Mouse (Mus musculus): ENCODE data around the gene Miga2. TPM values are rescaled to one million over a fixed set of nuclear protein-coding genes. Genes with fewer than 3 reads are reported as not detected.

Gene Miga2
- polyA plus RNA-seq, 1 experiment, result 6.9 TPM

- Histone ChIP-seq H3K4me1 (ENCODE audit: control insufficient read depth, insufficient read depth, low read length) (no peaks in the 10 kb centered on the region), H3K4me3 (ENCODE audit: insufficient read depth, low read length) (no peak overlapping the region), H3K27ac (ENCODE audit: insufficient read depth, low read depth, low read length) (no peak overlapping the region)
- TF ChIP-seq POLR2A (IDR thresholded peaks at IDR 0.05; ENCODE audit: borderline replicate concordance, low read depth, low read length) (no peak), CTCF (IDR thresholded peaks at IDR 0.05; ENCODE audit: low read depth, low read length) (no peak)
Measured at GRCm38 (mm10) chr2:30337179-30337578, 26.9 kb upstream of the Miga2 start.

DNA sequence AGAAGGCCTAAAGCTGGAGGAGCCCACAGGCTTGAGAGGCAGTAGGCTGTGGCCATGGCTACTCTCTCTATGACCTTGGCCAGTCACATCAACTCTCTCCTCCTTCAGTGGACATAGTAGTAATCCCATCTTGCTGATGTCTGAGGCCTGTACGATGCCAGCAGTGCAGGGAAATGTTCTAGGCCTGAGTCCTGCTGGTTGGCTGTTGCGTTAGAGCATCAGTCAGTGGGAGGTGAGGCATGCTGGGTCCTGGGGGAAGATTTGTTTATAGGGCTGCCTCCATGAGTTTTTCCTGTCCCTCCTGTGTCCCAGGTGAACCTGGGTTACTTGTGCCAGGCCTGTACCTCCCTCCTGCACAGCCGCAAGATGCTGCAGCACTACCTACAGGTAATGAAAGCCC is 22.0 kb upstream of the Miga2 start:
- H3K4me1 ChIP-seq (ENCODE audit: control insufficient read depth, insufficient read depth, low read length), result no peaks in the 10 kb centered on the region
- TF ChIP-seq CTCF (IDR thresholded peaks at IDR 0.05; ENCODE audit: low read depth, low read length) (no peak), POLR2A (IDR thresholded peaks at IDR 0.05; ENCODE audit: borderline replicate concordance, low read depth, low read length) (no peak)
- no peak overlapping the region for H3K4me3 ChIP-seq (ENCODE audit: insufficient read depth, low read length)
- no peak overlapping the region for H3K27ac ChIP-seq (ENCODE audit: insufficient read depth, low read depth, low read length)

DNA sequence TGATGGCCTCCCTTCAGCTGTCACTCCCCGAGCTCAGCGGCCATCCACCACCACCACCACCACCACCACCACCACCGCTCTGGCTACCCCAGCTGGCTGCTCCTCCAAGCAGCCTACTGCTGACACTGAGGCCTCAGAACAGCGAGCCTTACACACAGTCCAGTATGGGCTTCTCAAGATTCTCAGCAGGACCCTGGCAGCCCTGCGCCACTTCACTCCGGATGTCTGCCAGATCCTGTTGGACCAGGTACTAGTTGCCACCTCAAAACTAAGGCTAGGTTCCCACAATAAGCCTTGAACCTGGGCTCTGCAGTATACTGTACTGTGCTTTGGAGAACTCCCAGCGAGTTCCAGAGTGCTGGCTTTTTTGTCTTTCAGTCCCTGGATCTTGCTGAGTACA is 21.5 kb upstream of the Miga2 start:
- TF ChIP-seq CTCF (IDR thresholded peaks at IDR 0.05; ENCODE audit: low read depth, low read length), result no peak
- no peak for TF ChIP-seq POLR2A (IDR thresholded peaks at IDR 0.05; ENCODE audit: borderline replicate concordance, low read depth, low read length)
- H3K27ac ChIP-seq (ENCODE audit: insufficient read depth, low read depth, low read length), result no peak overlapping the region
- H3K4me3 ChIP-seq (ENCODE audit: insufficient read depth, low read length), result no peak overlapping the region
- no peaks in the 10 kb centered on the region for H3K4me1 ChIP-seq (ENCODE audit: control insufficient read depth, insufficient read depth, low read length)

DNA sequence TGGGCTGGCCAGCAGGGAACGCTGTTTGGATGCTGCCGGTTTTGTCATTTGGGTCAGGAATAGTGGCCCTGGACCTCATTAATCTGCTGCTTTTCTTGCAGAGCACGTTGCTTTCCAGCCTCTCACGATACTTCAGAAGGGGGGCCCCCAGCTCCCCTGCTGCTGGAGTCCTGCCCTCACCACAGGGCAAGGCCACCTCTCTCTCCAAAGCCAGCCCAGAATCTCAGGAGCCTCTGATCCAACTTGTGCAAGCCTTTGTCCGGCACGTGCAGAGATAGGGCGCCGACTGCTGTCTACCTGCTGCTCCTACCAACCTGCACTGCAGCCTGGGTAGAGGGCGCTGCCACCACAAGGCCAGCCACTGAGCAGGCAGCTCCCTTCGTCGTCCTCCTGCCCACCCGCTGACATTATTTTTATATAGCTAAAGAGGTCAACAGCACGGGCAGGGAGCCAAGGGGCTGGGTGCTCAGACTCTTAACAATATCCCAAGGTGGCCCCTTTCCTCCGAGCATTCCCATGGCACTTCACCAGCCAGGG is 20.4 kb upstream of the Miga2 start:
- Histone ChIP-seq H3K27ac (ENCODE audit: insufficient read depth, low read depth, low read length) (no peak overlapping the region), H3K4me1 (ENCODE audit: control insufficient read depth, insufficient read depth, low read length) (no peaks in the 10 kb centered on the region), H3K4me3 (ENCODE audit: insufficient read depth, low read length) (no peak overlapping the region)
- no peak for TF ChIP-seq POLR2A (IDR thresholded peaks at IDR 0.05; ENCODE audit: borderline replicate concordance, low read depth, low read length)
- TF ChIP-seq CTCF (IDR thresholded peaks at IDR 0.05; ENCODE audit: low read depth, low read length), result no peak

DNA sequence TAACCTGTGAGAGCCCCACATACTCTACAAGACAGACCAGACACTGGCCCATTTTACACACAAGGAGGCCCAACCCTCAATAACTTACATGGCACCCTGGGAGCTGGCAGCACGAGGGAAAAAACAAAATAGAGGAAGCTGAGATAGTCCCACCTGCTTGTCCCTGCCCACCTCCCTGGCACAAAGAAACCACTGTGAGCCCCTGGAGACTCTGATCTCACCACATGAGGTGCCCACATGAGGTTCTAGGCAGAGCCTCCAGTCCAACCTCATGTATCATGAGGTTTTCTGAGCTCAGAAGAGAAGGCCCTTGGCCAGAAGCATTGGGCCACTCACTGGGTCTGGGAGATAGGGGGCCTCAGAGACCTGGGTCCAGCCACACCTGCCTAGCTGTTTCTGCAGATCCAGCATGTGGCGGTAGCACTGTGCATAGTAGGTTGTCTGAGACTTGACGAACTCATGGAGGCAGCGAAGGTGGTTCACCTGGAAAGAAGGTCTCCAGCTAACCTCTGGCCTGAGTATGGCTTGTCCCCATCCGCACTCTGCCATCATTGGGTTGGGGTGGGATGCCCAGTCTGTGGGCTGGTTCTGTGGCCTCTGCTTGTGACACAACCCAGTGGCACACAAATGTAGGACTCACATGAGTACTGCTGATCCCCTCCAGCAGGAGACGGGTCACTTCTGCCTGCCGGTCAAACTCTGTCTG is 17.9 kb upstream of the Miga2 start:
- H3K4me1 ChIP-seq (ENCODE audit: control insufficient read depth, insufficient read depth, low read length), result peaks cover 10% of the 10 kb centered on the region
- H3K27ac ChIP-seq (ENCODE audit: insufficient read depth, low read depth, low read length), result no peak overlapping the region
- no peak for TF ChIP-seq CTCF (IDR thresholded peaks at IDR 0.05; ENCODE audit: low read depth, low read length)
- no peak for TF ChIP-seq POLR2A (IDR thresholded peaks at IDR 0.05; ENCODE audit: borderline replicate concordance, low read depth, low read length)
- no peak overlapping the region for H3K4me3 ChIP-seq (ENCODE audit: insufficient read depth, low read length)

GRCm38 (mm10) chr2:30349196-30349595 is 14.8 kb upstream of the Miga2 start:
- Histone ChIP-seq H3K4me3 (ENCODE audit: insufficient read depth, low read length) (no peak overlapping the region), H3K27ac (ENCODE audit: insufficient read depth, low read depth, low read length) (no peak overlapping the region)

DNA sequence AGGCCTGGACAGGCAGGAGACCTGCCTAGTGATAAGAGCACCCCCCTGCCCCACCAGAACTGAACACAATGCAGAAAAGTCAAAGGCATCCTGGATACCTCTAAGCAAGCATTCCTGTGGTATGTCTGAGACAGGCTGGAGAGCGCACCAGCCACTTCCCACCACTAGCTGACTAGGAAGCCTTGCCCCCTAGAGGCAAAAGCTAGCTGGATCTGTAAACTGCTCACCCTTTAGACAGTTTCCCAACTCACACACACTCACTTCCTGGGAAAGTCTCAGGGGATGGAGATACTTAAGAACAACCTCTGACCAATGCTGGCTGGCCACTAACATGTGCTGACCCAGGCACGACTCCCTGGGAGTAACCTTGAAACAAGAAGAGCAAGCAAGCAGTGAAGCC is 12.9 kb upstream of the Miga2 start:
- H3K4me1 ChIP-seq (ENCODE audit: control insufficient read depth, insufficient read depth, low read length), result peaks cover 12% of the 10 kb centered on the region
- TF ChIP-seq POLR2A (IDR thresholded peaks at IDR 0.05; ENCODE audit: borderline replicate concordance, low read depth, low read length), result no peak
- TF ChIP-seq CTCF (IDR thresholded peaks at IDR 0.05; ENCODE audit: low read depth, low read length), result no peak
- H3K4me3 ChIP-seq (ENCODE audit: insufficient read depth, low read length), result no peak overlapping the region
- no peak overlapping the region for H3K27ac ChIP-seq (ENCODE audit: insufficient read depth, low read depth, low read length)

More at GRCm38 (mm10) chr2:30349196-30349595, 14.8 kb upstream of the Miga2 start:
- no peak for TF ChIP-seq CTCF (IDR thresholded peaks at IDR 0.05; ENCODE audit: low read depth, low read length)
- TF ChIP-seq POLR2A (IDR thresholded peaks at IDR 0.05; ENCODE audit: borderline replicate concordance, low read depth, low read length), result no peak
- peaks cover 12% of the 10 kb centered on the region for H3K4me1 ChIP-seq (ENCODE audit: control insufficient read depth, insufficient read depth, low read length)

DNA sequence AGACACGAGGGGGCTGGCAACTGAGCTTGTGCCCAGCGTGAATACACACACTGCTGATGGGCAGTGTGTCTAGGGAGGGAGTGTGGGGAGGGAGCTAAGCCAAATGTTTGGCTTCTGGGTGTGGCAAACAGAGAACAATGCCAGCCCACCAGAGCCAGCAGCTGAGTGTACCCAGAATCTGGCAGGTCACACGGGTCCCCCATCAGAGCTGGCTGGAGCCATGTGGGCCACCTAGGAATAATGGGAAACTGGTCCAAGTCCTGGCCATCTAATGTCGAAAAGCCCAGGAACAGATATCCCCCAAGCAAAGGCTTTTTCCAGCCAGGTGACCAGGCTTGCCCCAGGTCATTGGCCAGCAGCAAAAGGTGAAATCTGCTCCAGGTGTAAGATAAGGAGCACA is 8.2 kb upstream of the Miga2 start:
- TF ChIP-seq CTCF (IDR thresholded peaks at IDR 0.05; ENCODE audit: low read depth, low read length), result no peak
- H3K4me1 ChIP-seq (ENCODE audit: control insufficient read depth, insufficient read depth, low read length), result peaks cover 2% of the 10 kb centered on the region; the same call in 1 of the 2 replicates
- no peak overlapping the region for H3K4me3 ChIP-seq (ENCODE audit: insufficient read depth, low read length)
- no peak overlapping the region for H3K27ac ChIP-seq (ENCODE audit: insufficient read depth, low read depth, low read length)

GRCm38 (mm10) chr2:30356266-30356665 is 7.8 kb upstream of the Miga2 start:
- H3K27ac ChIP-seq (ENCODE audit: insufficient read depth, low read depth, low read length), result no peak overlapping the region
- TF ChIP-seq CTCF (IDR thresholded peaks at IDR 0.05; ENCODE audit: low read depth, low read length), result no peak
- TF ChIP-seq POLR2A (IDR thresholded peaks at IDR 0.05; ENCODE audit: borderline replicate concordance, low read depth, low read length), result no peak
- H3K4me3 ChIP-seq (ENCODE audit: insufficient read depth, low read length), result no peak overlapping the region
- H3K4me1 ChIP-seq (ENCODE audit: control insufficient read depth, insufficient read depth, low read length), result peaks cover under 1% of the 10 kb centered on the region; the same call in 1 of the 2 replicates

DNA sequence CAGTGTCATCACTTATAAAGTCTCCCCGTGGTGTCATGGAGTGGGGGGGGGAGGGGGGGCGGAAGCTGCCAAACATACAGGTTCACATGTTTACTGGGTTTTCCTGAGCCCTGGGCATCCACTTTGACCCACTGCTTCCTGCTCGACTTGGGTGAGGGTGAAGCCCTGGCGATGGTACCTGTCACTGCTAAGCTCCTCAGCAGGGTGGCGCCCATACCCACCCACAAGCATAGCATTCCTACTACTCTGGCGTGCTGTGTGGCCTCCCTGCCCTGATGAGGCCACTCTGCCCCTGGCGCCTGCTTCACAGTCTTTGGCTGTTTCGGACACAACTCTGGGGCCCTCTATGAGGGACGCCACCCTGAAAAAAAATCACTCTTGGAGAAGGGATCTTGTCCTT is 7.1 kb upstream of the Miga2 start:
- no peak overlapping the region for H3K27ac ChIP-seq (ENCODE audit: insufficient read depth, low read depth, low read length)
- TF ChIP-seq CTCF (IDR thresholded peaks at IDR 0.05; ENCODE audit: low read depth, low read length), result no peak
- TF ChIP-seq POLR2A (IDR thresholded peaks at IDR 0.05; ENCODE audit: borderline replicate concordance, low read depth, low read length), result no peak
- no peak overlapping the region for H3K4me3 ChIP-seq (ENCODE audit: insufficient read depth, low read length)
- H3K4me1 ChIP-seq (ENCODE audit: control insufficient read depth, insufficient read depth, low read length), result no peaks in the 10 kb centered on the region
